Mouse (Mus musculus) urinary bladder, adult 2 months (tissue): ENCODE data around the gene Smc1a. TPM values are rescaled to one million over a fixed set of nuclear protein-coding genes. Genes with fewer than 3 reads are reported as not detected.

Experiments
- polyA plus RNA-seq: library from polyadenylated mRNA; depleted of rRNA; stranded (reverse); fragments of >200 nt; gene quantifications from 2 replicates; pipeline ENCODE4 v1.2.3, GENCODE M21; 2012; rRNA removed

Smc1a gene
- polyA plus RNA-seq, 1 experiment = 40.7 TPM

Other genes starting within 250 kb of the Smc1a start
- 67.9 and 77.9 TPM in 2 replicates for gene Huwe1, start 215.6 kb upstream of the Smc1a start, polyA plus RNA-seq
- gene Hsd17b10, start 14.6 kb upstream of the Smc1a start, polyA plus RNA-seq = 61.2 and 72.5 TPM in 2 replicates
- gene Ribc1, start 133 bp upstream of the Smc1a start, polyA plus RNA-seq = 0.54 and 1.0 TPM in 2 replicates
- 8.3 and 10.7 TPM in 2 replicates for gene Iqsec2, start 127.8 kb downstream of the Smc1a start, polyA plus RNA-seq
- 29.3 and 35.1 TPM in 2 replicates for gene Kdm5c, start 216.6 kb downstream of the Smc1a start, polyA plus RNA-seq